Mouse (Mus musculus): Measurements from ENCODE around the gene Trub1. TPM values are rescaled to one million over a fixed set of nuclear protein-coding genes. Genes with fewer than 3 reads are reported as not detected.

The Trub1 gene
- polyA plus RNA-seq, 1 experiment from 2014 or later: 17.8 TPM

DNA sequence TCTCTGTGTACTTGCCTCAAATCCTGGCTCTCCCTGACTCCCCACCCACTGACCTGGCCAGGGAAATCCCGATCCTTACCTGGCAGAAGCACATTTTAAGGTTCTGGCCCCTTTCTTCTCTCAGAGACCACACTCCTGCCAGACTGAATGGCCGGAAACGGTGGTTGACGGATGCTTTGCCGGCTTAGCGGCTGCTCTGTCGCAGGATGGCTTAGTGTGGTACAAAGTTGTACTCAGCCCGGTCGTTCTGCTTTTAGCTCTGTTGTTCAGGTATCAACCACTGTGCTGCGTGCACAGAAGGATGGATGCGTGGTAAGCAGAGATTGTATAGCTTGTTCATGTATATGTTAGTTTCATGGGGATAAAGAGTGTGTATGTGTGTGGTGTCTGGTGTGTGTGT, 25.3 kb downstream of the Trub1 start:
- H3K9me3 ChIP-seq (ENCODE audit: control insufficient read depth, low read length): no peaks in the 10 kb centered on the region
- no peak overlapping the region for H3K4me2 ChIP-seq (replicated peaks; ENCODE audit: low read depth, low read length)
- H3K9ac ChIP-seq (ENCODE audit: low read depth, low read length): no peak overlapping the region
- no peaks in the 10 kb centered on the region for H3K4me1 ChIP-seq (replicated peaks; ENCODE audit: control insufficient read depth, insufficient read depth, low read length)
- no peak overlapping the region for H3K27ac ChIP-seq (ENCODE audit: low read depth, low read length)
- ATAC-seq (ENCODE audit: low FRiP score) (no peak), DNase-seq (ENCODE audit: low spot score) (no peak)
- H3K27me3 ChIP-seq (ENCODE audit: control insufficient read depth, insufficient read depth, low read length): no peaks in the 10 kb centered on the region
- WGBS: 86% methylated on average over 11 of the region's 11 CpGs
- no peaks in the 10 kb centered on the region for H3K36me3 ChIP-seq (ENCODE audit: control insufficient read depth, insufficient read depth, low read length)
- no peak overlapping the region for H3K4me3 ChIP-seq (ENCODE audit: low read depth, low read length)

DNA sequence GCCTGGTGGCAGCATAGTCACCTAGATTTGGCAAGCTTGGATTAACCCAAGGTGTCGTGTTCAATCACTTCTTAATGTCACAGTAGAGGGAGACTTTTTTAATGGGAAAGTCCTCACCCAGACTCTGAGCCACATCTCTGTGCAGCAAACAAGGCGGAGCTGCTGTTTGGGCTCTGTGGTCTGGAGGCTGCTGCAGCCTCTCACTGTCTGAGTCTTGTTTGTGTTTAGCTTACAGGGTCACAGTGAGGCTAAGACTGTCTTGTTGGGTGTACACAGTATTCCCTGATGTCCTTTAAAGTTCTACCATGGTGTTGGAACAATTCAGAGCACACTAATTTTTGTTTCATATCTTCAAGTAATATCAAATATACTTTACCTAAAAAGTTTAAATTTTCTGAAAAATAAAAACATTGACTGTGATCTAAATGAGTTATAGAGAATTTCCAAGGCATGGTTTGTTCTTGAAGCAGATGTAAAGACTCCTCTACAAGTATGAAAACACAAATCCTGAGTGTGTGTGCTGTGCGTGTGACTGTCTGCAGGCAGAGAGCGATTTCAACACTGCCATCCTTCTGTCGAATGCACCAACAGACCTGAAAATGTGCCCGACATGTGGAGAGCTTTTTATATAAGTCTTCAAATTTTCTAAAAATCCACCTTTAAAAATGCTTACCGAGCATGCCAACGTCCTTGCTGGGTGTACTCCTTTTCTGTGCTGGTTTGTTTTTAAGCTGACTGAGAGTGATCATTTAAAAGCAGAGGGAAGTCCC, 27.4 kb downstream of the Trub1 start:
- no peak for DNase-seq (ENCODE audit: low spot score)
- H3K9ac ChIP-seq (ENCODE audit: low read depth, low read length): no peak overlapping the region
- ATAC-seq (ENCODE audit: low FRiP score): no peak
- H3K36me3 ChIP-seq (ENCODE audit: control insufficient read depth, insufficient read depth, low read length): no peaks in the 10 kb centered on the region
- no peaks in the 10 kb centered on the region for H3K27me3 ChIP-seq (ENCODE audit: control insufficient read depth, insufficient read depth, low read length)
- H3K9me3 ChIP-seq (ENCODE audit: control insufficient read depth, low read length): no peaks in the 10 kb centered on the region
- H3K4me1 ChIP-seq (replicated peaks; ENCODE audit: control insufficient read depth, insufficient read depth, low read length): no peaks in the 10 kb centered on the region
- H3K4me2 ChIP-seq (replicated peaks; ENCODE audit: low read depth, low read length): no peak overlapping the region
- H3K4me3 ChIP-seq (ENCODE audit: low read depth, low read length): no peak overlapping the region
- no peak overlapping the region for H3K27ac ChIP-seq (ENCODE audit: low read depth, low read length)
- WGBS: 81% methylated on average over 8 of the region's 8 CpGs

DNA sequence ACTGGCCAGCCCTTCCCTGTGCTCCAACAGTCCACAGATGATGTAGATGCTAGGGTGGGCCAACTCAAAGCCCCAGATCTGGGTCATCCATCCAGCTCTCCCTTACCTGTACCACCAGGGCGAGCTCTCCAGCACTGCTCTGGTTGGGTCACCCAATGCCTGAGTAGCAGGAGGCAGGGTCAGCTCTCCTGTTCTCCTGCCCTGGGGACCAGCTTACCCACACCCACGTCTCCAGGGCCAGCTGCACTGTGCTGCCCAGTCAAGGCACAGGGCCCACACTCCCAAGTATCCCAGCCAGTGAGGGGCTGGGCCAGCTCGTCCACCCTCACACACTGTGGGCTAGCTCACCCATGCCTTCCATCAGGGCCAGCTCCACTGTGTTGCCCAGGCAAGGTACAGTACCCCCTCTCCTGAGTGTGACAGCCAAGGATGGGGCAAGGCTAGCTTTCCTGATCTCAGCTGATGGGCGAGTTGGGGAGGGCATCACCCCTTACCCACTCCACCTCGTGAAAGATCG, 29.1 kb downstream of the Trub1 start:
- no peak for ATAC-seq (ENCODE audit: low FRiP score)
- no peaks in the 10 kb centered on the region for H3K27me3 ChIP-seq (ENCODE audit: control insufficient read depth, insufficient read depth, low read length)
- H3K4me1 ChIP-seq (replicated peaks; ENCODE audit: control insufficient read depth, insufficient read depth, low read length): no peaks in the 10 kb centered on the region
- DNase-seq (ENCODE audit: low spot score): no peak
- H3K9ac ChIP-seq (ENCODE audit: low read depth, low read length): no peak overlapping the region
- WGBS: 91% methylated on average over 6 of the region's 6 CpGs
- no peak overlapping the region for H3K27ac ChIP-seq (ENCODE audit: low read depth, low read length)
- no peak overlapping the region for H3K4me2 ChIP-seq (replicated peaks; ENCODE audit: low read depth, low read length)
- no peaks in the 10 kb centered on the region for H3K9me3 ChIP-seq (ENCODE audit: control insufficient read depth, low read length)
- H3K36me3 ChIP-seq (ENCODE audit: control insufficient read depth, insufficient read depth, low read length): no peaks in the 10 kb centered on the region
- no peak overlapping the region for H3K4me3 ChIP-seq (ENCODE audit: low read depth, low read length)

DNA sequence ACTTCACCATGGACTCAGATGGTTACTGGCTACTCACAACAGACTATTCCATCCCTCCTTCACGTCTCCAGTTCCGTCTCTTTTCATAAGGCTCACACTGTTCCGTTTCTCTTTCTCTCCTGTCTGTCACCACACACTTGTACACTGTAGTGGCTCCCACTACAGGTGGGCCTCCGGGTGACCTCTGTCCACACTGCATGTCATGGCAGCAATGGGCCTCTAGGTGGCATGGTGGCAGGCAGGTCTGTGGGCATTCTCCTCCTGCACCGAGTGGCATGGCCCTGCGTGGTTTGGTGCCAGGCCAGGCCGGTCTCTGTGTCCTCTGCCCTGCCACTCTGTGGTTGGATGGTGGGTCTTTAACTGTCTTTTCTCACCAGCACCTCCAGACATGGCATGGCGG, 30.1 kb downstream of the Trub1 start:
- Histone ChIP-seq H3K27me3 (ENCODE audit: control insufficient read depth, insufficient read depth, low read length) (no peaks in the 10 kb centered on the region), H3K4me2 (replicated peaks; ENCODE audit: low read depth, low read length) (no peak overlapping the region), H3K9me3 (ENCODE audit: control insufficient read depth, low read length) (no peaks in the 10 kb centered on the region), H3K27ac (ENCODE audit: low read depth, low read length) (no peak overlapping the region), H3K9ac (ENCODE audit: low read depth, low read length) (no peak overlapping the region), H3K36me3 (ENCODE audit: control insufficient read depth, insufficient read depth, low read length) (no peaks in the 10 kb centered on the region), H3K4me3 (ENCODE audit: low read depth, low read length) (no peak overlapping the region), H3K4me1 (replicated peaks; ENCODE audit: control insufficient read depth, insufficient read depth, low read length) (no peaks in the 10 kb centered on the region)
- 82% methylated on average over 8 of the region's 8 CpGs for WGBS
- ATAC-seq (ENCODE audit: low FRiP score): no peak
- DNase-seq (ENCODE audit: low spot score): no peak

DNA sequence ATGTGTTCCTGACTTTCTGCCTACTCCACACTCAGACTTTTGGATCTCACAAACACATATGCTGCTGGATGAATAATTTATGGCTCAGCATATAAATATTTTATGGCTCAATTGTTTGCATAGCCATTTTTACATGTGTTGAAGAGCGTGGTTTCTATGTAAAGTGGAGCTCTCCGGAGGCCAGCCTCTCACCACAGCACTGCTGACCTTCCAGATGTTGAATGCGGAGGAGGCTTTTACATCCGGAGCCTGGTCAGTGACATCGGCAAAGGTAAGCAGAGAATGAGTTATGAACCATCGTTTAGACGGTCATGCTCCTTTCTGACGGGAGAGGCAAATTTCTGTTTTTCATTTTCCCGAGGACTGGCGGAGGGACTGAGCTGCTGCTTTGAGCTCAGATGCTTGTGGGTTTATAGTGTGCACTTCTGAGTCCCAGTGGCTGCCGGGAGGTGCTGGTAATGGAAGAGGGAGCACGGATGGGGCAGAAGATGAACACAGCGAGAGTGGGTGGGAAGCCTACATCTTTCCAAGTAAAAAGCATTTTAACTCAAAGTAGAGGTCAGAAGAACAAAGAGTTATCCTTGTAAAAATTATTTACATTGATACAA, 34.4 kb downstream of the Trub1 start:
- Histone ChIP-seq H3K4me3 (ENCODE audit: low read depth, low read length) (no peak overlapping the region), H3K4me2 (replicated peaks; ENCODE audit: low read depth, low read length) (no peak overlapping the region), H3K27ac (ENCODE audit: low read depth, low read length) (no peak overlapping the region), H3K36me3 (ENCODE audit: control insufficient read depth, insufficient read depth, low read length) (no peaks in the 10 kb centered on the region), H3K4me1 (replicated peaks; ENCODE audit: control insufficient read depth, insufficient read depth, low read length) (no peaks in the 10 kb centered on the region), H3K27me3 (ENCODE audit: control insufficient read depth, insufficient read depth, low read length) (no peaks in the 10 kb centered on the region), H3K9ac (ENCODE audit: low read depth, low read length) (no peak overlapping the region), H3K9me3 (ENCODE audit: control insufficient read depth, low read length) (no peaks in the 10 kb centered on the region)
- ATAC-seq (ENCODE audit: low FRiP score): no peak
- DNase-seq (ENCODE audit: low spot score): no peak
- WGBS: 85% methylated on average over 13 of the region's 13 CpGs

DNA sequence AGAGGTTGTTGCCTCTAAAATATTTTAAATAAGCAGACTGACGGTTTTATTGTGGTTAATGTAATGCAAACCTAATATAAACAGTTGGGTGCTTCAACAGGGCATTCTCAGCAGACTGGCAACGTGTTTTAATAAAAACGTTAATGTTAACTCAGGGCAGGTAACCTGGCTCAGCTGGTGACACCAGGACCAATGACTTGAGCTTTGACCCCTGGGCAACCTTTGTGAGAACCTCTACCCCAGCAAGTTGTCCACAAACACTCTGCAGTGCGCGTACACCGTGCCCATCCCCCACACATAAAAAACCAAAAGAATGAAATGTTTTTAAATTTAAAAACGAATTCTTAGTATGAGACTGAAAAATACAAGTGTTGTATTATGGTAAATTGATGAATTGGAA, 36.8 kb downstream of the Trub1 start:
- Histone ChIP-seq H3K27me3 (ENCODE audit: control insufficient read depth, insufficient read depth, low read length) (no peaks in the 10 kb centered on the region), H3K36me3 (ENCODE audit: control insufficient read depth, insufficient read depth, low read length) (no peaks in the 10 kb centered on the region), H3K9ac (ENCODE audit: low read depth, low read length) (no peak overlapping the region), H3K9me3 (ENCODE audit: control insufficient read depth, low read length) (no peaks in the 10 kb centered on the region), H3K27ac (ENCODE audit: low read depth, low read length) (no peak overlapping the region), H3K4me3 (ENCODE audit: low read depth, low read length) (no peak overlapping the region), H3K4me2 (replicated peaks; ENCODE audit: low read depth, low read length) (no peak overlapping the region), H3K4me1 (replicated peaks; ENCODE audit: control insufficient read depth, insufficient read depth, low read length) (no peaks in the 10 kb centered on the region)
- ATAC-seq (ENCODE audit: low FRiP score) (no peak), DNase-seq (ENCODE audit: low spot score) (no peak)
- WGBS: 82% methylated on average over 7 of the region's 7 CpGs

DNA sequence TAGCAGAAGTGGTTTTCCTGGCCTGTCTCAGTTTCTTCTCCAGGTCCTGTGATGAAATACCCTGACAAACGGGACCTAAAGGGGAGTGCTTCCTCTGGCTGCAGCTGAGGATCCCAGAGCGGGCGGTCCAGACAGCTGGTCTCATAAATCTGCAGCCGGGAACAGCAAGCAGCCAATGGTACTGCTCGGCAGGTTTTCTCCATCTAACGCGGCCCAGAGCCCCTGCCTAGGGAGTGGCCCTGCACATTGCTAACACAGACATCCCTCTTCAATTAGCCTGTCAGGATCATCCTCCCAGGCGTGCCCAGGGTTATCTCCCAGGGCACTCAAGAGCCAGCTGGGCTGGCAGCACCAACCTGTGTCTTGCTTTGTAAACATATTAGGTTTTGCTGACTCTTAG, 38.3 kb downstream of the Trub1 start:
- Histone ChIP-seq H3K4me2 (replicated peaks; ENCODE audit: low read depth, low read length) (no peak overlapping the region), H3K9ac (ENCODE audit: low read depth, low read length) (no peak overlapping the region)

DNA sequence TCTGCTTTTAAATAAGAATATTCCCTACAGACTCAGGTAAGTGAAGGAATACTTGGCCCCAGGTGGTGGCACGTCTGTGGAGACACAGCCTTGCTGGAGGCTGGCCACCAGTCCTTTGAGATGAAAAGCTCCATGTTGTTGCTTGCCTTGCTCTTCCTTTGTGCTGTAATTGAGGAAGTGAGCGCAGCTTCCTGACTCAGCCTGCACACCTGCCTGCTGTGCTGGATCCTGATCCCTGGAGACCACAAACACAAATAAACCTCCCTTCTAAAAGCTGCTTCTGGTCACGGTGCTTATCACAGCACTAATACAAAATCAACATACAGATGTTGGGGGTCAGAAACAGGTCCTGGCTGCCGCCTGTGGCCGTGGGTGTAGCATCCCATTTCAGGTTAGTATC, 41.3 kb downstream of the Trub1 start:
- Histone ChIP-seq H3K36me3 (ENCODE audit: control insufficient read depth, insufficient read depth, low read length) (no peaks in the 10 kb centered on the region), H3K9me3 (ENCODE audit: control insufficient read depth, low read length) (no peaks in the 10 kb centered on the region), H3K9ac (ENCODE audit: low read depth, low read length) (no peak overlapping the region), H3K4me3 (ENCODE audit: low read depth, low read length) (no peak overlapping the region), H3K27me3 (ENCODE audit: control insufficient read depth, insufficient read depth, low read length) (no peaks in the 10 kb centered on the region), H3K4me2 (replicated peaks; ENCODE audit: low read depth, low read length) (no peak overlapping the region), H3K27ac (ENCODE audit: low read depth, low read length) (no peak overlapping the region), H3K4me1 (replicated peaks; ENCODE audit: control insufficient read depth, insufficient read depth, low read length) (no peaks in the 10 kb centered on the region)
- WGBS: 79% methylated on average over 5 of the region's 5 CpGs
- DNase-seq (ENCODE audit: low spot score) (no peak), ATAC-seq (ENCODE audit: low FRiP score) (no peak)

More for the DNA sequence above, 38.3 kb downstream of the Trub1 start:
- ATAC-seq (ENCODE audit: low FRiP score): peak; percentile 63
- no peaks in the 10 kb centered on the region for H3K9me3 ChIP-seq (ENCODE audit: control insufficient read depth, low read length)
- WGBS: 27% methylated on average over 8 of the region's 8 CpGs
- H3K4me1 ChIP-seq (replicated peaks; ENCODE audit: control insufficient read depth, insufficient read depth, low read length): no peaks in the 10 kb centered on the region
- no peaks in the 10 kb centered on the region for H3K27me3 ChIP-seq (ENCODE audit: control insufficient read depth, insufficient read depth, low read length)
- H3K36me3 ChIP-seq (ENCODE audit: control insufficient read depth, insufficient read depth, low read length): no peaks in the 10 kb centered on the region
- no peak overlapping the region for H3K4me3 ChIP-seq (ENCODE audit: low read depth, low read length)
- no peak overlapping the region for H3K27ac ChIP-seq (ENCODE audit: low read depth, low read length)
- DNase-seq (ENCODE audit: low spot score): peak; percentile 50
